In genomic region chr13:47124449-47124848, GRCm38 (mm10) we compare ENCODE assay signal across 14 mouse cellular contexts. TPM values are rescaled to one million over a fixed set of nuclear protein-coding genes. Genes with fewer than 3 reads are reported as not detected.
DNase-seq lines count a peak whose midpoint lies in the region; ATAC-seq lines count a peak whose summit lies in the region.
"Had no signal": no experiment of that assay in that cellular context is flagged by ENCODE, and none has a peak within 500 bp of the region (broad histone marks: within the 10 kb centered on the region; RNA-seq: fewer than 3 reads in every experiment).

No protein-coding gene starts in this region.

- H3K4me2 ChIP-seq in liver, embryonic 11.5 days = no peak overlapping the region
- no peak overlapping the region for H3K4me2 ChIP-seq in liver, embryonic 12.5 days
- H3K4me2 ChIP-seq in stomach, embryonic 16.5 days (ENCODE audit: low read depth, low read length) = no peak overlapping the region

- no peak overlapping the region for H3K9ac ChIP-seq in liver, embryonic 11.5 days (ENCODE audit: low read depth, low read length)
- no peak overlapping the region for H3K9ac ChIP-seq in liver, embryonic 12.5 days
- H3K9ac ChIP-seq in stomach, embryonic 16.5 days (ENCODE audit: low read length) = no peak overlapping the region

- peak; percentile 31; the same call in 1 of the 2 replicates for ATAC-seq in liver, embryonic 11.5 days (replicated peaks; ENCODE audit: low FRiP score)
- peak; percentile 44; the same call in 1 of the 2 replicates for ATAC-seq in liver, embryonic 12.5 days
- ATAC-seq in stomach, embryonic 16.5 days (ENCODE audit: insufficient read depth, low FRiP score) = peak; percentile 29; the same call in 1 of the 2 replicates
- ATAC-seq: hindbrain, postnatal 0 days had no signal

- no peaks in the 10 kb centered on the region for H3K9me3 ChIP-seq in heart, embryonic 10.5 days
- no peaks in the 10 kb centered on the region for H3K9me3 ChIP-seq in liver, embryonic 11.5 days (ENCODE audit: control insufficient read depth, low read length)
- no peaks in the 10 kb centered on the region for H3K9me3 ChIP-seq in liver, embryonic 12.5 days (replicated peaks)
- no peaks in the 10 kb centered on the region for H3K9me3 ChIP-seq in stomach, embryonic 16.5 days (replicated peaks; ENCODE audit: control insufficient read depth, low read length)
- H3K9me3 ChIP-seq: limb, embryonic 10.5 days; midbrain, embryonic 10.5 days had no signal

- DNase-seq in heart, embryonic 10.5 days (ENCODE audit: low spot score) = peak; percentile 61
- DNase-seq in heart, adult 18-20 months = no peak
- no peak for DNase-seq in liver, embryonic 11.5 days (ENCODE audit: low spot score)
- DNase-seq in liver = no peak
- no peak for DNase-seq in cerebellum, adult 9-10 months
- no peak for DNase-seq in adrenal gland, postnatal 14 days
- DNase-seq: gastrocnemius, postnatal 14 days; layer of hippocampus, postnatal 36 days; thymus, postnatal 14 days had no signal

- H3K4me3 ChIP-seq in heart, embryonic 10.5 days = no peak overlapping the region
- H3K4me3 ChIP-seq in liver, embryonic 11.5 days (ENCODE audit: low read depth, low read length) = no peak overlapping the region
- no peak overlapping the region for H3K4me3 ChIP-seq in liver, embryonic 12.5 days
- H3K4me3 ChIP-seq in stomach, embryonic 16.5 days (replicated peaks; ENCODE audit: low read length) = no peak overlapping the region
- H3K4me3 ChIP-seq: limb, embryonic 10.5 days; midbrain, embryonic 10.5 days had no signal

- WGBS in heart, embryonic 10.5 days = 40% methylated on average over 3 of the region's 3 CpGs
- 49% methylated on average over 3 of the region's 3 CpGs for WGBS in liver, embryonic 11.5 days
- 45% methylated on average over 3 of the region's 3 CpGs for WGBS in liver, embryonic 12.5 days (ENCODE audit: insufficient replicate concordance)
- WGBS in stomach, embryonic 16.5 days = 50% methylated on average over 3 of the region's 3 CpGs

- H3K36me3 ChIP-seq in heart, embryonic 10.5 days = no peaks in the 10 kb centered on the region
- H3K36me3 ChIP-seq in liver, embryonic 11.5 days (ENCODE audit: control insufficient read depth, insufficient read depth, low read length) = no peaks in the 10 kb centered on the region
- no peaks in the 10 kb centered on the region for H3K36me3 ChIP-seq in liver, embryonic 12.5 days
- H3K36me3 ChIP-seq in stomach, embryonic 16.5 days (ENCODE audit: control insufficient read depth, insufficient read depth, low read length) = no peaks in the 10 kb centered on the region
- H3K36me3 ChIP-seq: limb, embryonic 10.5 days; midbrain, embryonic 10.5 days had no signal

- no peak overlapping the region for H3K27ac ChIP-seq in heart, embryonic 10.5 days
- no peak overlapping the region for H3K27ac ChIP-seq in liver, embryonic 11.5 days (ENCODE audit: low read depth, low read length)
- no peak overlapping the region for H3K27ac ChIP-seq in liver, embryonic 12.5 days
- H3K27ac ChIP-seq in stomach, embryonic 16.5 days (ENCODE audit: low read length) = no peak overlapping the region
- H3K27ac ChIP-seq: hindbrain, postnatal 0 days; limb, embryonic 10.5 days; midbrain, embryonic 10.5 days had no signal

- H3K27me3 ChIP-seq in heart, embryonic 10.5 days (ENCODE audit: insufficient read depth, poor library complexity, severe bottlenecking) = peaks cover 14% of the 10 kb centered on the region
- H3K27me3 ChIP-seq in liver, embryonic 11.5 days (replicated peaks; ENCODE audit: control insufficient read depth, insufficient read depth, low read length) = peaks cover 34% of the 10 kb centered on the region
- peaks cover 67% of the 10 kb centered on the region for H3K27me3 ChIP-seq in liver, embryonic 12.5 days (replicated peaks)
- peaks cover 9% of the 10 kb centered on the region; the same call in 1 of the 2 replicates for H3K27me3 ChIP-seq in stomach, embryonic 16.5 days (ENCODE audit: control insufficient read depth, insufficient read depth, low read length)

- H3K4me1 ChIP-seq in heart, embryonic 10.5 days = peaks cover 25% of the 10 kb centered on the region
- no peaks in the 10 kb centered on the region for H3K4me1 ChIP-seq in liver, embryonic 11.5 days (replicated peaks; ENCODE audit: control insufficient read depth, insufficient read depth, low read length)
- H3K4me1 ChIP-seq in liver, embryonic 12.5 days = 0 out of 2 replicates have a peak, but pooled peaks cover 7% of the 10 kb centered on the region
- 0 out of 2 replicates have a peak, but pooled peaks cover 4% of the 10 kb centered on the region for H3K4me1 ChIP-seq in stomach, embryonic 16.5 days (ENCODE audit: control insufficient read depth, insufficient read depth, low read length)

RNA-seq across cellular contexts. Expression of gene Rnf144b, which starts 2.0 kb away (rescaled TPM):
- 0.98 and 1.6 TPM in 2 replicates for polyA plus RNA-seq in heart, embryonic 10.5 days (2016; fragmentation: Nextera tagmentation; extraction: Ambion mirVana)
- total RNA-seq in heart, adult 18-20 months (2021) = 10 to 100 TPM; 35.6 to 44.5 TPM
- 0.55 and 0.90 TPM in 2 replicates for polyA plus RNA-seq in liver, embryonic 11.5 days (2014; fragmentation: Nextera tagmentation; extraction: Ambion mirVana)
- 0.61 and 0.68 TPM in 2 replicates for polyA plus RNA-seq in liver, embryonic 12.5 days (2016; fragmentation: Nextera tagmentation; extraction: Ambion mirVana)
- polyA plus RNA-seq in stomach, embryonic 16.5 days (2015; fragmentation: Nextera tagmentation; extraction: Ambion mirVana) = 3.1 and 3.4 TPM in 2 replicates
- 8.9 and 11.7 TPM in 2 replicates for total RNA-seq in adrenal gland, postnatal 14 days (2021)

RNA-seq across cellular contexts. Expression of gene Dek, which starts 18.4 kb away (rescaled TPM):
- 167 and 249 TPM in 2 replicates for polyA plus RNA-seq in heart, embryonic 10.5 days (2016; fragmentation: Nextera tagmentation; extraction: Ambion mirVana)
- 10 to 100 TPM; 32.6 to 37.9 TPM for total RNA-seq in heart, adult 18-20 months (2021)
- polyA plus RNA-seq in liver, embryonic 11.5 days (2014; fragmentation: Nextera tagmentation; extraction: Ambion mirVana) = 366 and 391 TPM in 2 replicates
- 421 and 461 TPM in 2 replicates for polyA plus RNA-seq in liver, embryonic 12.5 days (2016; fragmentation: Nextera tagmentation; extraction: Ambion mirVana)
- polyA plus RNA-seq in stomach, embryonic 16.5 days (2015; fragmentation: Nextera tagmentation; extraction: Ambion mirVana) = 164 and 199 TPM in 2 replicates
- 99.4 and 99.5 TPM in 2 replicates for total RNA-seq in adrenal gland, postnatal 14 days (2021)
